Mouse (Mus musculus) lung, postnatal 10 days (tissue): Measurements from ENCODE around the gene Hsph1.

Experiments
- DNase-seq: peaks from one replicate; pipeline ENCODE4 v3.0.0; 2021

Hsph1 gene

GRCm38 (mm10) chr5:149585910-149586309 lies 50.3 kb downstream of the Hsph1 start:
- peak; percentile 39 for DNase-seq

DNA sequence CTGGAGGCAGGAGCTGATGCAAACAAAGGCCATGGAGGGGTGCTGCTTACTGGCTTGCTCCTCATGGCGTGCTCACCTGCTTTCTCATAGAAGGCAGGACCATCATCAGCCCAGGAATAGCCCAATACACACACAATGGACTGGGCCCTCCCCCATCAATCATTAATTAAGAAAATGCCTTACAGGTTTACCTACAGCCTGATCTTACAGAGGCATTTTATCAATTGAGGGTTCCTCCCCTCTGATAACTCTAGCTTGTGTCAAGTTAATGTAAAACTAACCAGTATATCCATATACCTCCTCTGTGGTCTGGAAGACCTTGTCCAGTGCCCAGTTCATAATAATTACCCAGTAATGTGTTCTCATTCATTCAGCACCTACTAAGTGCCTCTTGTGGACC lies 50.9 kb downstream of the Hsph1 start:
- DNase-seq, result no peak

DNA sequence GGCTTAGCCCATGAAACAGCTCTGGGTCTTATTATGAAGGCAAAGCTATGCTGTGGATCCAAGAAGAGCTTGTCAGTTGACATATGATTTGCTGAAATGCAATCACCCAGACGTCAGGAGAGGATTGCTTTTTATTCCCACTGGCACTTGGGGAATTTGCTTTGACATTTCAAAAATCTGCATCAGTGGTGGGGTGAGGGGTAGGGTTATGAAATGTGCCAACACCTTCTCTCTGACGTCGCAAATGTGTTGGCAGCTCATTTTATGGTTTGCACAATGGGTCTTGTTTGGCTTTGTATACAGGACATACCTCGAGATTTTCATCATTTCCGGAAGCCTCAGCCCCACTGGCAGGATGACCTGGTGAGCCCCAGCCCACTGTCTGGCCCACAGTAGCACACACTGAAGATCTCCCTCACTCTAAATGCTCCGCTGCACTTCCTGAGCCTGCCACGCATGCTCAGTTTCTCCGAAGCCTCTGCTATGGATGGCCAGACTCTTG lies 52.0 kb downstream of the Hsph1 start:
- DNase-seq, result peak; percentile 70

- DNase-seq, result no peak
Measured at GRCm38 (mm10) chr5:149583507-149583906, 52.7 kb downstream of the Hsph1 start.

DNA sequence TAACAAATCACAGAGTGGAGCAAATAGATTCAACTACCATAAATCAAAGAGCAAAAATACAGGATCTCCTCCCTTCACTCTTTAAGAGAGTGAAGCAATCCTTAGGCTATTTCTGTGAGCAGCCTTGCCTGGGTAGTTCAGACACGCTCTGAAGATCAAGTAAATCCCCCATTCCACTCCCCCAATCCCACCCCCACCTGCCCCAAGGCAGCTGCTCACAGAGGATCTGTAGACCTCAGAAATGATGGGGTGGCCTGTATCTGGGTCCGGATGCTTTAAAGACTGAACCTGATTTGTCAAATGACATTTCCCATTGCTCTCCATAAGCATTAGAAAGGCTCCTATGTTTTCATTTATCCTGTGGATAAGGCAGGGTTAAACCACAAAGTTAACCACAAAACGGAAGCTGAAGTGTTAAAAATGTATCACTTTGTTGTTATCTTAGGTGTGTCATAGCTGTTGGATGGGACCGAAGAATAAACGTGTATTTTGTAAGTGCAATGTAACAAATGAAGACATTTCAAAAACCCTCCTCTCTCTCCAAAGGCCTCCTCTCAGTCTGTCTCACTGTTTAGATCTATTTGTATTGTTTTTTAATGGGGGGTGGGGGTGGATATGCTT lies 53.4 kb downstream of the Hsph1 start:
- no peak for DNase-seq

DNA sequence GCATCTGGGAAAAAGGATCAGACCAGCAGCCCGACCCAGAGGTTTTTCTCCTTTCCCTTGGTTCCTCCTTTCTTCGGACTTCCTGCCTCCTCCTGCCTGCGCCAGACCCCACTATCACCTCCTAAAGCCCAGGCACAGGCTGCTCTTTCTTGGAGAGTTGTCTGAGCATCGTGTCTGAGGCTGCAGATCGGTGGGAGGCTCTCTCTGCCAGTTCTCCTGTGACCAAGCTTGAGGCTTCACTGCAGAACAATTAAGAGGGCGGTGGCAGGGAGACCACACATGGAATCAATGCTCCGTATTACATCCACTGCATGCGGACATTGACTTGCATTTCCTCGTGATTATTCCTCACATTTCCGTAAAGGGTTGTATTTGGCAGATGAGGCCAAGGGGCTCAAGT lies 58.7 kb downstream of the Hsph1 start:
- no peak for DNase-seq

DNA sequence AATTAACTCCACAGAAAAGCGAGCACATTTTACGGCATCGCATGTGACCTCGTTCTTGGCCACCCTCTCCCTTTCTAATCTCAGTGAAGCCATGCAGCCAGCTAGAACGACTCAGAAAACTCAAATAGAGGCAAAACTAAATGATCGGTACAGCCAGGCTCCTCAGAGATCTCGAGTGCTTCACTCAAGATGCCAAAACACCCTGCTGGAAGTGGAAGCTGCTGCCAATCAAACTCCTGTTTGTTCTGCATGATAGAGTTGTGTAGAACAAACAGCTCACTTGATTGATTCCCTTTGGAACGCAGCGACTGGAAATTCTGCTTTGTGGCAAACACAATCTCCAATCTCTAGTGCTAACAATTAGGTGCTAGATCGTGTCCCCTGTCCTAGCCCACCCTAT lies 59.2 kb downstream of the Hsph1 start:
- no peak for DNase-seq

GRCm38 (mm10) chr5:149568993-149569392 lies 67.2 kb downstream of the Hsph1 start:
- peak; percentile 27 for DNase-seq

- peak; percentile 80 for DNase-seq
Measured at GRCm38 (mm10) chr5:149566957-149567356, 69.2 kb downstream of the Hsph1 start.

DNA sequence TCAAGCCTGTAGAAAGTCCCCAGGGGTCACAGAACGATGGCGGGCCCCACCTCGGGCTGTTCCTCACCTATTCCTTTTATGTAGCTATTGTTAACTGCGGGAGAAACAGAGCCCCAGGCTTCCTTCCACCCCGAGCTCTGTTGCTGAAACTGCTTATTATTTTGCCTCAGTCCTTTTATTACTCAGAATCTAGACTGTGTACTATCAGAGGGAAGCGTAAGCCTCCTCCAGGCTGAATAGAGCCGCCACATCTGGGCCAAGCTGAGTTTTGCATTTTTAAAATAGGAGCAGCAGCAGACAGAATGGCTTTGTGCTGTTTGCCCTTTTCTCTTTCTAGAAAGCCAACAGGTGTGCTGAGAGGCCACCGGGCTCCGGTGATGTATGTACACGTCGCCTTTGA lies 70.2 kb downstream of the Hsph1 start:
- no peak for DNase-seq
